Mouse (Mus musculus) embryonic facial prominence, embryonic 11.5 days (tissue): Measurements from ENCODE around the gene Mecom. TPM values are rescaled to one million over a fixed set of nuclear protein-coding genes. Genes with fewer than 3 reads are reported as not detected.

Experiments used
- ATAC-seq: fragments of 200-750 bp; cut with Nextera tagmentation; replicated peaks from 2 replicates; pipeline ENCODE4 v1.8.0; 2017; ENCODE audit warnings: low read depth; ENCODE audit not compliant: insufficient number of reproducible peaks, low FRiP score, low TSS enrichment
- DNase-seq: peaks from one replicate; pipeline ENCODE4 v3.0.0-alpha.2; 2015; ENCODE audit warnings: low spot score
- H3K27ac ChIP-seq: fragments of 300-500 bp; sonication (generic); replicated peaks from 2 replicates; pipeline ENCODE4 v1.5.1; 2014; ENCODE audit warnings: mild to moderate bottlenecking, low read depth, low read length, control low read depth
- H3K27me3 ChIP-seq: fragments of 300-500 bp; sonication (generic); 2 replicates; pipeline ENCODE4 v1.6.1; 2014; ENCODE audit warnings: mild to moderate bottlenecking, low read length, moderate library complexity, mixed read lengths; ENCODE audit not compliant: control insufficient read depth, insufficient read depth
- H3K36me3 ChIP-seq: fragments of 300-500 bp; sonication (generic); replicated peaks from 2 replicates; pipeline ENCODE4 v1.6.1; 2014; ENCODE audit warnings: low read depth, mild to moderate bottlenecking, low read length, moderate library complexity, mixed read lengths; ENCODE audit not compliant: control insufficient read depth, insufficient read depth
- H3K4me1 ChIP-seq: fragments of 300-500 bp; sonication (generic); 2 replicates; pipeline ENCODE4 v1.6.1; 2014; ENCODE audit warnings: low read length, mixed read lengths; ENCODE audit not compliant: control insufficient read depth, insufficient read depth
- H3K4me2 ChIP-seq: fragments of 300-500 bp; sonication (generic); 2 replicates; pipeline ENCODE4 v1.6.1; 2014; ENCODE audit warnings: low read depth, mild to moderate bottlenecking, control low read depth, low read length, moderate library complexity
- H3K4me3 ChIP-seq: fragments of 300-500 bp; sonication (generic); 2 replicates; pipeline ENCODE4 v1.5.1; 2014; ENCODE audit warnings: low read depth, low read length, control low read depth
- H3K9ac ChIP-seq: fragments of 300-500 bp; sonication (generic); replicated peaks from 2 replicates; pipeline ENCODE4 v1.6.1; 2014; ENCODE audit warnings: mild to moderate bottlenecking, control low read depth, low read length
- H3K9me3 ChIP-seq: fragments of 300-500 bp; sonication (generic); replicated peaks from 2 replicates; pipeline ENCODE4 v1.6.1; 2016; ENCODE audit warnings: mild to moderate bottlenecking, low read length, inconsistent platforms, mixed read lengths; ENCODE audit not compliant: control insufficient read depth
- WGBS: fragments of 180-500 bp; shearing (Covaris S2); extraction: QIAGEN DNeasy Blood & Tissue Kit; methylation state at CpG from one replicate; pipeline ENCODE4 v1.1.7; 2014; 5-methylcytosine and 5-hydroxymethylcytosine counted together
- polyA plus RNA-seq: library from polyadenylated mRNA; unstranded; fragments of >200 nt; fragmentation: Nextera tagmentation; extraction: Ambion mirVana; gene quantifications from 2 replicates; pipeline ENCODE4 v1.2.1, GENCODE M21; 2014

Mecom gene
- polyA plus RNA-seq, 1 experiment from 2014 or later = 48.4 TPM

DNA sequence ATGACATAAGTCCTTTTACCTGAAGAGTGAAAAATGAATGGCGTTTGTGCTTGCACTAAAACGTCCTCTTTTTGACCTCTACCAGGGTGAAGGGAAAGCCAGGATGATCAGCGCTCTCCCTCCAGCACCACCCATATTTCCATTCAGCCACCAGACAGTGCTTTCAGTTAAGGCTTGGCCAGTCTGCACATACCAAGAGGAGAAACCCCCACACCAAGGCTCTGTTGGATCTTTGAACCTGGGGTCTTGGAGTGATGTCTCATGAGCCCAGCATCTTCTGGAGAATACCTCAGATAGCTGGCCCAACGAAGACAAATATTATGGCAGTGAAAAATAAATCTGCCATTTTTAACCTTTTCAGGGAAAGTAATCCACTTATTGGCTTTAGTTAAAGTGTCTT is 488.2 kb downstream of the Mecom start:
- no peak for DNase-seq
- Histone ChIP-seq H3K4me2 (no peak overlapping the region), H3K27ac (no peak overlapping the region), H3K27me3 (no peaks in the 10 kb centered on the region), H3K4me3 (no peak overlapping the region), H3K4me1 (no peaks in the 10 kb centered on the region), H3K9me3 (no peaks in the 10 kb centered on the region), H3K36me3 (no peaks in the 10 kb centered on the region), H3K9ac (no peak overlapping the region)
- ATAC-seq = no peak
- 89% methylated on average over 4 of the region's 4 CpGs for WGBS

GRCm38 (mm10) chr3:30051287-30051686 is 496.5 kb downstream of the Mecom start:
- Histone ChIP-seq H3K9ac (no peak overlapping the region), H3K27me3 (no peaks in the 10 kb centered on the region), H3K4me3 (no peak overlapping the region), H3K9me3 (no peaks in the 10 kb centered on the region), H3K27ac (no peak overlapping the region), H3K4me2 (no peak overlapping the region), H3K4me1 (no peaks in the 10 kb centered on the region), H3K36me3 (no peaks in the 10 kb centered on the region)
- ATAC-seq (no peak), DNase-seq (no peak)
- 90% methylated on average over 6 of the region's 6 CpGs for WGBS

- Histone ChIP-seq H3K36me3 (no peaks in the 10 kb centered on the region), H3K4me3 (no peak overlapping the region), H3K27me3 (no peaks in the 10 kb centered on the region), H3K9me3 (no peaks in the 10 kb centered on the region), H3K4me1 (no peaks in the 10 kb centered on the region), H3K27ac (no peak overlapping the region), H3K9ac (no peak overlapping the region), H3K4me2 (no peak overlapping the region)
- WGBS = 75% methylated on average over 5 of the region's 5 CpGs
- ATAC-seq (no peak), DNase-seq (no peak)
Observed at GRCm38 (mm10) chr3:30050795-30051194, 497.0 kb downstream of the Mecom start.

- 71% methylated on average over 5 of the region's 5 CpGs for WGBS
- no peak overlapping the region for H3K9ac ChIP-seq
- no peak overlapping the region for H3K4me3 ChIP-seq
- H3K9me3 ChIP-seq = no peaks in the 10 kb centered on the region
- H3K27me3 ChIP-seq = no peaks in the 10 kb centered on the region
- no peaks in the 10 kb centered on the region for H3K4me1 ChIP-seq
- ATAC-seq = no peak
- H3K4me2 ChIP-seq = no peak overlapping the region
- H3K27ac ChIP-seq = no peak overlapping the region
- no peak for DNase-seq
- H3K36me3 ChIP-seq = no peaks in the 10 kb centered on the region
Observed at GRCm38 (mm10) chr3:30048792-30049191, 499.0 kb downstream of the Mecom start.

- 57% methylated on average over 4 of the region's 4 CpGs for WGBS
- no peak overlapping the region for H3K4me2 ChIP-seq
- no peak overlapping the region for H3K27ac ChIP-seq
- no peaks in the 10 kb centered on the region for H3K27me3 ChIP-seq
- H3K4me3 ChIP-seq = no peak overlapping the region
- H3K4me1 ChIP-seq = no peaks in the 10 kb centered on the region
- no peaks in the 10 kb centered on the region for H3K36me3 ChIP-seq
- DNase-seq (no peak), ATAC-seq (no peak)
- no peak overlapping the region for H3K9ac ChIP-seq
- H3K9me3 ChIP-seq = no peaks in the 10 kb centered on the region
Observed at GRCm38 (mm10) chr3:30048157-30048556, 499.7 kb downstream of the Mecom start.

GRCm38 (mm10) chr3:30043525-30043924 is 504.3 kb downstream of the Mecom start:
- Histone ChIP-seq H3K27me3 (no peaks in the 10 kb centered on the region), H3K4me1 (no peaks in the 10 kb centered on the region), H3K9ac (no peak overlapping the region), H3K27ac (no peak overlapping the region), H3K9me3 (no peaks in the 10 kb centered on the region), H3K4me2 (no peak overlapping the region), H3K4me3 (no peak overlapping the region), H3K36me3 (no peaks in the 10 kb centered on the region)
- 93% methylated on average over 3 of the region's 3 CpGs for WGBS
- DNase-seq (no peak), ATAC-seq (no peak)

DNA sequence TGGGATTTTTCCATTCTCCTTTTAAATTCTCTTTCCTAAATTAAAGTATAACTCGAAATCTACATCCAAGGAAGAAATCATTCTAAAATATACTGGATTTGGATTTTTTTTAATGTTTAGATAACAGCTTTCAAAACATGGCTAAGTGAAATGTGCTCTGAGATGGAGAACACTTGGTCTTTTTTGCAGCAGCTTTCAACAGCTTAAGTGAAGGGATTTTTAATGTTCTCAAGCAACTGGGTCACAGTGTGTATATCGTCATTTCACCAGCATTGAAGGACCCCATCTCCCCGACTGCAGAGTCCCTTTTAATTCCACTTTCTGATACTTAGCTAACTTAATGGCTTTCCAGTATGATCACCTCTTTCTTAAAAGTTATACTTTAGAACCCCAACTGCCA is 509.3 kb downstream of the Mecom start:
- H3K4me3 ChIP-seq = no peak overlapping the region
- H3K4me2 ChIP-seq = no peak overlapping the region
- H3K9me3 ChIP-seq = no peaks in the 10 kb centered on the region
- no peak for ATAC-seq
- H3K9ac ChIP-seq = no peak overlapping the region
- WGBS = 83% methylated on average over 3 of the region's 3 CpGs
- H3K27ac ChIP-seq = no peak overlapping the region
- H3K36me3 ChIP-seq = no peaks in the 10 kb centered on the region
- H3K27me3 ChIP-seq = no peaks in the 10 kb centered on the region
- DNase-seq = no peak
- no peaks in the 10 kb centered on the region for H3K4me1 ChIP-seq

DNA sequence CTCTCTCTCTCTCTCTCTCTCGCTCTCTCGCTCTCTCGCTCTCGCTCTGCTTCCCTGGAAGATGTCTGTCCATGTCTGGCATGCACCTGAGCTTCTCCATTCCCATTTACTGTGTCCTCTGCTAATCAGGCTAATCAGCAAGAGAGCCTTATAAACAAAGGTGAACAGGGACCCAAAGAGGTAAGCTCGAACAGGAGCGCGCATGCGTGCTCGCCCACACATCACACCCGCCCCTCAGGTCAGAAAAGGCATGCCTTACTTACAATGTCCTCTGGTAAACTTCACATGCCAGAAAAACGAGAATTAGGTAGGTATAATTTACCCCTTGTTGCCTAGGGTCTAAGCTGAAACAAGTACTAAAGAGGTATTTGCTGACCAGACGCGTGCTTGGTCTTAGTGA is 527.8 kb downstream of the Mecom start:
- ATAC-seq (no peak), DNase-seq (no peak)
- no peaks in the 10 kb centered on the region for H3K9me3 ChIP-seq
- no peak overlapping the region for H3K27ac ChIP-seq
- no peaks in the 10 kb centered on the region for H3K36me3 ChIP-seq
- H3K27me3 ChIP-seq = no peaks in the 10 kb centered on the region
- H3K4me3 ChIP-seq = no peak overlapping the region
- no peak overlapping the region for H3K9ac ChIP-seq
- no peak overlapping the region for H3K4me2 ChIP-seq
- 91% methylated on average over 13 of the region's 13 CpGs for WGBS
- H3K4me1 ChIP-seq = no peaks in the 10 kb centered on the region
